Mouse (Mus musculus) liver, adult 10 weeks (tissue): Measurements from ENCODE around the gene Slc39a7. TPM values are rescaled to one million over a fixed set of nuclear protein-coding genes. Genes with fewer than 3 reads are reported as not detected.

Source experiments
- polyA plus RNA-seq: library from polyadenylated mRNA; stranded (reverse); fragments of 350-450 nt; fragmentation: Illumina TruSeq; extraction: RNeasy Lipid Tissue Mini Kit (QIAGEN cat#74804); gene quantifications from one replicate; pipeline ENCODE4 v1.2.3, GENCODE M21; 2014; ENCODE audit warnings: low read depth, low replicate concordance

Gene Slc39a7
- 3.2 TPM for polyA plus RNA-seq

DNA sequence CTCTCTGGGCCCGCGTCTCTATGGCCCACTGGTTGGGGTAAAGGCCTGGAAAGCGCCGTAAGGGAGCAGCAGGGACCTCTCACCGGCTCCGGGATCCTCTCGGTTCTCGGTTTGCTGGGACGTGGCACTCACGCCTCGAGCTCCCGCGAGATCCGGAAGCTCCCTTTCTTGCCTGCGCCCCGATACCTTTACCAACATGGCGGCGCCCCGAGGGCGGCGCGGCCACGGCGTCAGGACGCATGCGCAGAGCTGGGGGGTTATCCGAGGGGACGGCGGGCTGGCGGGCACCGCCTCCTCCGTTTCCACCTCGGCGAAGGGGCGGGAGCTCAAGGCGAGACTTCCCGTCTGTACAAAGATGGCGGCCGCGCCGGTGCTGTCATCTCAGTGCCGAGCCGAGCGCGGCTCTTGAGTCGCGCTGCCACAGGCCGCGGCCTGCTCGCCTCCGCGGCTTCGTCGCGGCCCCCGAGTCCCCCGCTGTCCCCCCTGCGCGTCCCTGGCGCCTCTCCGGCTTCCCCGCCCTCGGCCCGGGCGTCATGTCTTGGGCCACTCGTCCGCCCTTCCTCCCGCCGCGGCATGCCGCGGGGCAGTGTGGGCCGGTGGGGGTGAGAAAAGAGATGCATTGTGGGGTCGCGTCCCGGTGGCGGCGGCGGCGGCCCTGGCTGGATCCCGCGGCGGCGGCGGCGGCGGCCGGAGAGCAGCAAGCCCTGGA is at the start of gene Slc39a7, which contains the start of gene Rxrb:
Gene Slc39a7, minus strand, starts transcription at position 218 of the 709 bp plus-strand sequence.
Gene Rxrb, plus strand, starts transcription at position 348 of the 709 bp plus-strand sequence.

DNA sequence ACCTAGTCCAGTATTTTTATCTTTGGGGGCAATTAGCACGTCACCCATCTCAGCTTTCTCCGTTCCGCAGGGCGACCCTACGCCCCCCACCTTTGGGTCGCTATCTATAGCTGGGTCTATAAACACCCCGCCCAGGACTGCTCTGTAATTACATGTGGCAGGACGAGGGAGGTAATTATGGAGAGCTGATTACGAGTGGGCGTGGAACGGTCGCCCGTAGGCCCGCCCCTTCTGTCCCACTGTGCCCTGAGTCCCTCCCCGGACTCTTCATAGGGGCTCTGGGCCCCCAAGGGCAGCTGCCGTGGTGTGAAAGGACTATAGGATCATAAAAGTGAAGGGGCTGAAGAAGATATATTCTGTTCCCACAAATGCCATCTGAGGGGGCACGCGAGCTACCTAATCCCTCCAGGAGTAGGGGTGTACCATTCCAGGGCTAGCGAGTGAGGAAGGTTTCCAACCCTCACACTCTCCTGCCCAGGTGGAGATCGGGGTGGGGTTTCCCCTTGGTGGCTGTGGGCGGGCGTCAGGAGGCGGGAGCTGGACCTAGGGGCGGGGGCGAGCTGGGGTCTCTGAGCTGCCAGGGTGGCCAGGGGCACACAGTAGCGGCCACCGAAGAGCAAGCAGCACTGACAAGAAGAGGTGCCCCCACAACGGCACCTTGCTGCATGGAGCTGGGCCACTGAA is 7.5 kb upstream of the Slc39a7 start, which contains the start of gene Col11a2:
Gene Col11a2, plus strand, starts transcription at position 560 of the 684 bp plus-strand sequence.

DNA sequence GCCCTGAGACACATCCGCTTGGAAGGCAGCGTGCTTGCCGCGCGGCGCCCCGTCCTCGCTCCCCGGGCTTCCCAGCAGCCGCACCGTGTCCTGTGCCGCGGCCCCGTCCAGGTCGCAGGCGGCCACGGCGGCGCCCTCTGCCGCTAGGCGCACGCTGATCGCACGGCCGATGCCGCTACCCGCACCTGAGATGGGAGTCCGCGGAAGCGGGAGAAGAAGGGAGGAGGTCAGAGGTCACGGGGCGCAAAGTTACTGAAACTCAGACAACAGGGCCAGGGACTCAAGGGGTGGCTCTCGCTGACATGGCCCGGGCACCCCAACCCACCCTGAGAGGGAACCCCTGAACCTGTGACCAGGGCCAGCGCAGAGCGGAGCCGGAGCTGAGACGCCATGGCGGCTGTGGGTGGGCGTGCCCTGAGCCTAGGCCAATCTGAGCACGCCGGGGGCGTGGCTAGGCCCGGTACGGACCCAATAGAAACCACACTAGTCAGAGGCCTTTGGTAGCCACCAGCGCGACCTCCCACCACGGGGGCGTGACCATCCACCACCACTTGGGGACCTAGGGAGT is 3.7 kb downstream of the Slc39a7 start, which contains the start of gene H2-Ke6:
Gene H2-Ke6, minus strand, starts transcription at position 405 of the 568 bp plus-strand sequence.

DNA sequence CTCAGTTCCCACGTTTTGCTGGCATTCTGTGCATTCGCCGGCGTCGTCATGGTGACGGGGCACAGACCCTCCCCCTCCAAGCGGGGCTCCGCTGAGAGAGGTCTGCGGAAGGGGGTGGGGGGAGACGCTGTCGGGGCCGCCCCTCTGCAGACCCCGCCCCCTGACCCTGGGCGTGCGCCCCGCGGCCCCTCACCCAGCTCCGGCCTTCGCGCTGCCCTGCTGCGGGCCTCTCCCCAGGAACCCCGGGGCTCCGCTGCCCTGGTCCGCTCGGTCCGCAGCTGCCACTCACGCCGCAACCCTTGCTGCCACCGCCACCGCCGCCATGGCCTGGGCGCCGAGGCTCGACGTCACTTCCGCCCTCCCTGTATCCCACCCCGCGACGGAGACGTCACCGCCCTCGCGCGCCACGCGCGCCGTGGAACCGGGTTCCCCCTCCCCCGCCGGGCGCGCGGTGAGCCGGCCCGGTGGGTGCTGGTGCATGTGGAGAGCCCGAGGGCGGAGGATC is 7.1 kb downstream of the Slc39a7 start, which contains the start of gene Ring1:
Gene Ring1, minus strand, starts transcription at position 364 of the 505 bp plus-strand sequence.

DNA sequence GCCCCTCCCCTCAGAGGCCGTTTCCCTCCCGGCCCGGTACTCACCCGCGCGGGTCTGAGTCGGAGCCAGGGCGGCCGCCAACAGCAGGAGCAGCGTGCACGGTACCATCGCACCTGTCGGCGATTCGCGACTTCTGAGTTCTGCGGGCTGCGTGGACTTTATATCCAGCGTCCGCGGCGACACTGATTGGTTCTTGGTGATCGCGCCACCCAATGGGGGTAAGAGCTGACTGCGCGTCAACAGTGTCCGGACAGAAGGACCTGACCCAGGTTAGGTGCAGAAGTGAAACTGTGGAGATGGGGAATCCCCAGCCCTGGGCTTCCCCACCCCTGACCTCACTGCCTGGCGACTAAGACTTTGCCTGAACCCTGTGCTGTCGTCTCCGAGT is 31.3 kb downstream of the Slc39a7 start, which contains the start of gene H2-K1:
Gene H2-K1, minus strand, starts transcription at position 198 of the 388 bp plus-strand sequence.

Other genes starting within 250 kb of the Slc39a7 start
- gene Angptl4, start 249.9 kb downstream of the Slc39a7 start, polyA plus RNA-seq, result 8.0 TPM
- 3.1 TPM for gene Kank3, start 221.2 kb downstream of the Slc39a7 start, polyA plus RNA-seq
- gene Rps28, start 207.1 kb downstream of the Slc39a7 start, polyA plus RNA-seq, result 37.1 TPM
- gene Ndufa7, start 207.1 kb downstream of the Slc39a7 start, polyA plus RNA-seq, result 24.4 TPM
- gene Cd320, start 188.6 kb downstream of the Slc39a7 start, polyA plus RNA-seq, result 1.5 TPM
- not detected for gene Gm7029, start 157.8 kb downstream of the Slc39a7 start, polyA plus RNA-seq
- not detected for gene Kifc1, start 141.0 kb downstream of the Slc39a7 start, polyA plus RNA-seq
- gene Platr17, start 126.5 kb downstream of the Slc39a7 start, polyA plus RNA-seq, result not detected
- gene Daxx, start 122.3 kb downstream of the Slc39a7 start, polyA plus RNA-seq, result 3.7 TPM
- 29.5 TPM for gene Tapbp, start 115.8 kb downstream of the Slc39a7 start, polyA plus RNA-seq
- gene Zbtb22, start 115.8 kb downstream of the Slc39a7 start, polyA plus RNA-seq, result 1.7 TPM
- gene Rgl2, start 102.1 kb downstream of the Slc39a7 start, polyA plus RNA-seq, result 0.64 TPM
- gene Pfdn6, start 91.3 kb downstream of the Slc39a7 start, polyA plus RNA-seq, result 12.6 TPM
- 1.2 TPM for gene Wdr46, start 91.0 kb downstream of the Slc39a7 start, polyA plus RNA-seq
- not detected for gene B3galt4, start 80.2 kb downstream of the Slc39a7 start, polyA plus RNA-seq
- 3.0 TPM for gene Vps52, start 75.9 kb downstream of the Slc39a7 start, polyA plus RNA-seq
- 51.8 TPM for gene Rps18, start 75.7 kb downstream of the Slc39a7 start, polyA plus RNA-seq
- gene H2-K1, start 31.3 kb downstream of the Slc39a7 start, polyA plus RNA-seq, result 848 TPM
- 1.8 TPM for gene Ring1, start 7.0 kb downstream of the Slc39a7 start, polyA plus RNA-seq
- gene H2-Ke6, start 3.6 kb downstream of the Slc39a7 start, polyA plus RNA-seq, result 13.3 TPM
- 1.4 TPM for gene Rxrb, start 130 bp upstream of the Slc39a7 start, polyA plus RNA-seq
- not detected for gene Col11a2, start 7.8 kb upstream of the Slc39a7 start, polyA plus RNA-seq
- gene H2-Oa, start 60.7 kb upstream of the Slc39a7 start, polyA plus RNA-seq, result not detected
- gene H2-DMa, start 87.9 kb upstream of the Slc39a7 start, polyA plus RNA-seq, result 1.2 TPM
- gene Brd2, start 91.0 kb upstream of the Slc39a7 start, polyA plus RNA-seq, result 94.0 TPM
- gene H2-DMb2, start 111.6 kb upstream of the Slc39a7 start, polyA plus RNA-seq, result 0.64 TPM
- 2.6 TPM for gene H2-DMb1, start 121.4 kb upstream of the Slc39a7 start, polyA plus RNA-seq
- 2.8 TPM for gene Tap1, start 155.9 kb upstream of the Slc39a7 start, polyA plus RNA-seq
- gene Psmb9, start 156.1 kb upstream of the Slc39a7 start, polyA plus RNA-seq, result 6.2 TPM
- gene Psmb8, start 166.0 kb upstream of the Slc39a7 start, polyA plus RNA-seq, result 3.0 TPM
- 1.1 TPM for gene Tap2, start 171.8 kb upstream of the Slc39a7 start, polyA plus RNA-seq
- gene H2-Ob, start 207.2 kb upstream of the Slc39a7 start, polyA plus RNA-seq, result 1.2 TPM
- gene H2-Ab1, start 226.0 kb upstream of the Slc39a7 start, polyA plus RNA-seq, result 18.9 TPM